Mouse (Mus musculus): Measurements from ENCODE around the gene Insl6. TPM values are rescaled to one million over a fixed set of nuclear protein-coding genes. Genes with fewer than 3 reads are reported as not detected.

The Insl6 gene
- polyA plus RNA-seq (2015; fragmentation: Nextera tagmentation; extraction: Ambion mirVana), result 3.0 and 3.2 TPM in 2 replicates

DNA sequence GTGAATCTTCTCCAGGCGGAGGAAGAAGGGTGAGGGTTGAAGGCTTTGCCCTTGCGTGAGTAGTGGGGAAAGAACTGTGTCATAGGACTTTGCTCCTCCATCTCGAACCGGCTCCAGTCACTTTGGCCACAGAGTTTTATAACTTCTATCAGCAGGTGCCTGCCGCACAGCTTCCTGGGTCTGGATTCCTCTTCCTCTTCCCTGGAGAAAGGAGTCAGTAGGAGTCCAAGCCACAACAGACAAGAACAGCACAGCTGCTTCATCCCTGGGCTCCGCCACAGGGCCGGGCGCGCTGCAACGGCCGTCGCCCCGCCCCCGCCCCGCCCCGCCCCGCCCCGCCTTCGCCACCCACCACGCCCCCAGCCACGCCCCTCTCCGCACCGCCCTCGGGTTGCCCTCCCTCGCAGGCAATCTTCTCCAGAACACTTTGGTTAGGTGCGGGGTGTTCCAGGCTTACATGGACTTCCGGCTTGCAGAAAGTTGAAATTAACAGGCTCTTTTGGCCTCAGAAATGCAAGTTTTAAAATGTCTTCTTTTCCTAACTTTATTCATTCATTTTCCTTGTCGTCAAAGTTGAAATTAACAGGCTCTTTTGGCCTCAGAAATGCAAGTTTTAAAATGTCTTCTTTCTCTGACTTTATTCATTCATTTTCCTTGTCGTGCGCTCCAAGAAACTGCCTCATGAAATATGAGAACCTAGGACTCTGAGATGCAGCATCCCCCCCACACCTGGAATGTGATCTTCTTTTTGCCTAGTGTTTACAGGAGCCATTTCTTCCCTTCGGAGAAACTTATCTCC is at the start of gene Insl6:
Gene Insl6 (minus strand): TSS at position 304 of the 799 bp plus-strand sequence.
- ATAC-seq (ENCODE audit: low FRiP score, low TSS enrichment) (peak; percentile 95), DNase-seq (ENCODE audit: low spot score) (peak; percentile 85)
- no peaks in the 10 kb centered on the region for H3K27me3 ChIP-seq (ENCODE audit: control insufficient read depth, insufficient read depth, low read length)
- no peaks in the 10 kb centered on the region for H3K36me3 ChIP-seq (ENCODE audit: control insufficient read depth, insufficient read depth, low read length)
- peak within 1 kb of the TSS; percentile 58 for H3K4me2 ChIP-seq (replicated peaks; ENCODE audit: low read depth)
- no peaks in the 10 kb centered on the region for H3K4me1 ChIP-seq (replicated peaks; ENCODE audit: control insufficient read depth, insufficient read depth)
- H3K9ac ChIP-seq (ENCODE audit: low read length), result peak within 1 kb of the TSS; percentile 32; the same call in 1 of the 2 replicates
- no peak within 1 kb of the TSS for H3K27ac ChIP-seq (replicated peaks)
- H3K4me3 ChIP-seq (ENCODE audit: low read depth, low read length), result peak within 1 kb of the TSS; percentile 24
- TF ChIP-seq EP300 (optimal IDR thresholded peaks at IDR 0.05) (no peak), CTCF (IDR thresholded peaks at IDR 0.05; ENCODE audit: low read depth) (no peak)
- no peaks in the 10 kb centered on the region for H3K9me3 ChIP-seq (ENCODE audit: control insufficient read depth, low read length)
- under 1% methylated on average over 30 of the region's 31 CpGs for WGBS

DNA sequence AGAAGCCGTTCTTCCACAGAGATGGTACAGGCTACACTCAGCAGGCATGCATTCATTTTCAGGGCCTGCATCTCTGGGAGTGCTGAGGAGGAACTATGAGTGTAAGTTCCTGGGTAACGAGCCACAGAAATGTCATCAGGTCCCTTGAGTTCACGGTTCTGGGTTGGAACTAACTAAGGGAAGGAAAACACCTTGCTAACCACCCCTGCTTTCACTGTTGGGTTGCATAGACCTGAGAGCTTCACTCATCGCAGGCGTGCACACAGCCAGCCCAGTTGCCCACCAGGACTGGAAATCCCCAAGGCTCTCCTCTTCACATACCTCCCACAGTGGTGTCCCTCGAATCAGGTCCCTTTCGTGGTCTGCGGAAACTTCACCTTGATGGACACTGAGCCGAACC is 49.8 kb upstream of the Insl6 start:
- WGBS, result 91% methylated on average over 9 of the region's 9 CpGs
- ATAC-seq (ENCODE audit: low FRiP score, low TSS enrichment) (no peak), DNase-seq (ENCODE audit: low spot score) (no peak)
- Histone ChIP-seq H3K27me3 (ENCODE audit: control insufficient read depth, insufficient read depth, low read length) (no peaks in the 10 kb centered on the region), H3K4me3 (ENCODE audit: low read depth, low read length) (no peak overlapping the region), H3K4me1 (replicated peaks; ENCODE audit: control insufficient read depth, insufficient read depth) (no peaks in the 10 kb centered on the region), H3K9ac (ENCODE audit: low read length) (no peak overlapping the region), H3K27ac (replicated peaks) (no peak overlapping the region), H3K36me3 (ENCODE audit: control insufficient read depth, insufficient read depth, low read length) (no peaks in the 10 kb centered on the region; the same call in 1 of the 2 replicates), H3K4me2 (replicated peaks; ENCODE audit: low read depth) (no peak overlapping the region), H3K9me3 (ENCODE audit: control insufficient read depth, low read length) (no peaks in the 10 kb centered on the region)
- TF ChIP-seq EP300 (optimal IDR thresholded peaks at IDR 0.05) (no peak), CTCF (IDR thresholded peaks at IDR 0.05; ENCODE audit: low read depth) (no peak)

DNA sequence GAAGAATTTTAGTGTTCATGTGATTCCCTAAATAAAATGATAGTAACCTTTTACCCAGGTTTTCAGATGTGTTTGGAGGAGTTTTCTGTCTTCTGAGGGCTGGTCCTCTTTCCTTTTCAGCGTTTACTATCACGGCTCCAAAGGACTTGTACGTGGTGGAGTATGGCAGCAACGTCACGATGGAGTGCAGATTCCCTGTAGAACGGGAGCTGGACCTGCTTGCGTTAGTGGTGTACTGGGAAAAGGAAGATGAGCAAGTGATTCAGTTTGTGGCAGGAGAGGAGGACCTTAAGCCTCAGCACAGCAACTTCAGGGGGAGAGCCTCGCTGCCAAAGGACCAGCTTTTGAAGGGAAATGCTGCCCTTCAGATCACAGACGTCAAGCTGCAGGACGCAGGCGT is 48.3 kb upstream of the Insl6 start:
- Histone ChIP-seq H3K27ac (replicated peaks) (no peak overlapping the region), H3K9me3 (ENCODE audit: control insufficient read depth, low read length) (no peaks in the 10 kb centered on the region), H3K4me1 (replicated peaks; ENCODE audit: control insufficient read depth, insufficient read depth) (no peaks in the 10 kb centered on the region), H3K27me3 (ENCODE audit: control insufficient read depth, insufficient read depth, low read length) (no peaks in the 10 kb centered on the region), H3K4me2 (replicated peaks; ENCODE audit: low read depth) (0 out of 2 replicates have a peak overlapping the region, but pooled peaks have one; percentile 5), H3K4me3 (ENCODE audit: low read depth, low read length) (no peak overlapping the region), H3K36me3 (ENCODE audit: control insufficient read depth, insufficient read depth, low read length) (no peaks in the 10 kb centered on the region; the same call in 1 of the 2 replicates), H3K9ac (ENCODE audit: low read length) (no peak overlapping the region)
- ATAC-seq (ENCODE audit: low FRiP score, low TSS enrichment), result no peak
- TF ChIP-seq CTCF (IDR thresholded peaks at IDR 0.05; ENCODE audit: low read depth), result no peak
- no peak for TF ChIP-seq EP300 (optimal IDR thresholded peaks at IDR 0.05)
- DNase-seq (ENCODE audit: low spot score), result no peak
- WGBS, result 53% methylated on average over 11 of the region's 11 CpGs

DNA sequence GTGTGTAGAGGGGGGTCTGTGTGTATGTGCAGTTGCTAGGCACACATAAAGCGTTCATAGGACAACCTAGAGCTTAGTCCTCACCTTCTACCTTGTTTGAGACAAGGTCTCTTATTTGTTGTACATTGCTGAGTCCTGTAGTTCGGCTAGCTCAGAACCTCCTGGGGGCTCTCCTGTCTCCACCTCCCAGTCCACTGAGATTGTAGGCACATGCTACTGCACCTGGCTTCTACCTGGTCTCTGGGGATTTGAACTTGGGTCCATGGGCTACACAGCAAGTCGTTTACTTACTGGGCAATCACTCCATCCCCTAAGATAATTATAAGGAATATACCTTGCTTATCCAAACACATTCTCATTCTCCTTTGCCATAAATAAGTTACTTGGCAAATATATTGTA is 47.5 kb upstream of the Insl6 start:
- 83% methylated on average over 3 of the region's 3 CpGs for WGBS
- ATAC-seq (ENCODE audit: low FRiP score, low TSS enrichment) (no peak), DNase-seq (ENCODE audit: low spot score) (no peak)
- Histone ChIP-seq H3K27me3 (ENCODE audit: control insufficient read depth, insufficient read depth, low read length) (no peaks in the 10 kb centered on the region), H3K4me3 (ENCODE audit: low read depth, low read length) (no peak overlapping the region), H3K36me3 (ENCODE audit: control insufficient read depth, insufficient read depth, low read length) (no peaks in the 10 kb centered on the region; the same call in 1 of the 2 replicates), H3K9me3 (ENCODE audit: control insufficient read depth, low read length) (no peaks in the 10 kb centered on the region), H3K27ac (replicated peaks) (no peak overlapping the region), H3K4me1 (replicated peaks; ENCODE audit: control insufficient read depth, insufficient read depth) (no peaks in the 10 kb centered on the region), H3K9ac (ENCODE audit: low read length) (no peak overlapping the region), H3K4me2 (replicated peaks; ENCODE audit: low read depth) (no peak overlapping the region)
- TF ChIP-seq EP300 (optimal IDR thresholded peaks at IDR 0.05), result no peak

DNA sequence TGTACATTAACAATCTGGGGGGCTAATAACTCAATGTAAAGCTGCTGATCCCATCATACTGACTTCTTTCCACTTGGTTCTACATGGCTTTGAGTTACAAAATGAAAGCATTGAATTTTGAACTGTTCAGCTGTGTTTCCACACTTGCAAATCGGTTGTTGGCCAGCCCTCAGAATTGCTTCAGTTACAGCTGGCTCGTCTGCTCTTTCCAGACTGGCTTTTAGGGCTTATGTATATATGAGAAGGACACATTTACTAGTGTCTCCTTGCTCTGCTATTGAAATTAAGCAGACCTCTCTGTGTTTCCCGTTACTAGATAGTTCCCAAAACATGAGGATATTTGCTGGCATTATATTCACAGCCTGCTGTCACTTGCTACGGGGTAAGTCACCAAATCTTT is 47.0 kb upstream of the Insl6 start:
- peak; percentile 16; the same call in 1 of the 2 replicates for ATAC-seq (ENCODE audit: low FRiP score, low TSS enrichment)
- H3K4me2 ChIP-seq (replicated peaks; ENCODE audit: low read depth), result peak overlapping the region; percentile 46
- no peak overlapping the region for H3K27ac ChIP-seq (replicated peaks)
- no peaks in the 10 kb centered on the region; the same call in 1 of the 2 replicates for H3K36me3 ChIP-seq (ENCODE audit: control insufficient read depth, insufficient read depth, low read length)
- 31% methylated on average over 4 of the region's 4 CpGs for WGBS
- no peaks in the 10 kb centered on the region for H3K27me3 ChIP-seq (ENCODE audit: control insufficient read depth, insufficient read depth, low read length)
- no peak overlapping the region for H3K9ac ChIP-seq (ENCODE audit: low read length)
- no peaks in the 10 kb centered on the region for H3K9me3 ChIP-seq (ENCODE audit: control insufficient read depth, low read length)
- H3K4me1 ChIP-seq (replicated peaks; ENCODE audit: control insufficient read depth, insufficient read depth), result no peaks in the 10 kb centered on the region
- TF ChIP-seq CTCF (IDR thresholded peaks at IDR 0.05; ENCODE audit: low read depth) (no peak), EP300 (optimal IDR thresholded peaks at IDR 0.05) (no peak)
- H3K4me3 ChIP-seq (ENCODE audit: low read depth, low read length), result peak overlapping the region; percentile 24
- DNase-seq (ENCODE audit: low spot score), result no peak

Measured in stomach, postnatal 0 days (tissue).